Mouse (Mus musculus) neutrophil, adult 83 days (primary cell): Measurements from ENCODE around the gene Gm10406. TPM values are rescaled to one million over a fixed set of nuclear protein-coding genes. Genes with fewer than 3 reads are reported as not detected.

Experiments used
- total RNA-seq, 2 experiments: library from RNA; stranded (reverse); gene quantifications; one replicate each; pipeline ENCODE4 v1.2.4; 2023

Gm10406 gene
- not detected for total RNA-seq

DNA sequence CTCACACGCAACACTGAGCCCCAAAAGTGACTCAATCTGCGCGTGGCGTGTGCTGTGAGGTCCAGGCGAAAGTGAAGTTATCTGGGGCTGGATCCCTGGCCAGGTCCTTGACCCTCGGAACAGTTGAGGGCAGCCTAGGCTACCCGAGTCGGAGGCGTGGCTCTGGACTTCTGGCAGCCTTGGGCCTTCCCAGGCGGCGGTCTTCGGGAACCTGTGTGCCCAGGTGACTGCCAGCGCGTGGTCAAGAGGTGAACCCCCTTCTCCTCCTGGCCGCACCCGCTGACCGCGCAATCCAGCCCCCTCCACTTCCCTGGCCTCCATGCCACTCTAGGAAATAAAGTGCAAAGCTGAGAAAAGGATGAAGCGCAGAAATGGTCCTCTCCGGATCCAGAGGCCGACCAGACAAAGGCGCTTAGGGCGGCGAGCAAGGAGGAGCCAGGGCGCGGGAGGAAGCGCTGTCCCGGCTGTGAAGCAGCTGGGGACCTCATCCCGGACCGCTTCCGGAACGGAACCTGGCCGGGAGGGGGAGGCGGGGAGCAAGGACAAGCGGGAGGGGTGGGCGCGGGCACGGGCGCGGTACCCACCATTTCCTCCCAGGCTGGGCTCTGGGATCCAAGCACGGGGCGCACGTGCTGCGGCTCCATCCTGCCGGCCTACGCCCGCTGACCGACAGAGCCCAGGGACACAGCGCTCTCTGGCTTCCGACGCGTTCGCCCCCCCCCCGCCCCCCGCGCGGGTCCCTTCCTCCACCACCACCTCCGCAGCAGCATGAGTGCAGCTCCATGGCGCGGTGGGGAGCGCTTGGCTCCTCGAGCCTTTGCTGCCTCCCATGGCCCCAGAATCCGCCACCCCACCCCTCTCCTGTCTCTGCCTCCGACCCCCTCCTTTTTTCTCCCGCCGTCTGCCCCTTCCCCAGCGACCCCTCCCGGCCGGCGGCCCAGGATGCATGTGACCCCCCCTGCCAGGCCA lies at the start of gene Gm10406:
Gene Gm10406 (minus strand): TSS at position 669 of the 969 bp plus-strand sequence.

DNA sequence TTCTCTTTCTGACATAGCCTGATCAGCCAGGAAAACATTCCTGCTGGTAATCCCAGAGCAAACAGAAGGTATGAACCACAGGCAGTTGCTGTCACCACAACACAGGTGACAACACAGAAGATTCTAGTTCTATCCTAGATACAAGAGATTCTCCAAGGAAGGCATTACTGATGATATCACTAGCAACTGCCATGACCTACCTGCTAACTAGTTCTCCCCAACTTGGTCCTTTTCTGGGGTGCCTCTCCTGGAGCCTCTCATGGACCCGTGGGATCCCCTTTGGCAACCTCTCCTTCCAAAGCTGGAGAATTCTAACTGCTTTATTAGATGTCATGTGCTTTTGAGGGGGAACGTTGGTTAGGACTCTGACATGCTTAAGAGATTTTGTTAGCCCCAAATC lies 17.6 kb upstream of the Gm10406 start, which contains the start of gene Gm3685:
Gene Gm3685 (minus strand): TSS at position 101 of the 400 bp plus-strand sequence.

DNA sequence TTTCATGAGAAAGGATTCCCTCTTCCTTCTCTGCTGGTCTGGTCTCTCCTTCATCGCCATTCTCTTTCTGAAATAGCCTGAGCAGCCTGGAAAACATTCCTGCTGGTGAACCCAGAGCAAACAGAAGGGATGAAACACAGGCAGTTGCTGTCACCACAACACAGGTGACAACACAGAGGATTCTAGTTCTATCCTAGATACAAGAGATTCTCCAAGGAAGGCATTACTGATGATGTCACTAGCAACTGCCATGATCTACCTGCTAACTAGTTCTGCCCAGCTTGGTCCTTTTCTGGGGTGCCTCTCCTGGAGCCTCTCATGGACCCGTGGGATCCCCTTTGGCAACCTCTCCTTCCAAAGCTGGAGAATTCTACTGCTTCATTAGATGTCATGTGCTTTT lies 53.5 kb downstream of the Gm10406 start, which contains the start of gene Gm6356:
Gene Gm6356 (minus strand): TSS at position 101 of the 400 bp plus-strand sequence.

Other genes with a start within 250 kb of the Gm10406 start
- not detected for gene Gm3642, start 187.1 kb downstream of the Gm10406 start, total RNA-seq
- gene Gm3667, start 137.5 kb downstream of the Gm10406 start, total RNA-seq: not detected
- gene Gm6356, start 53.6 kb downstream of the Gm10406 start, total RNA-seq: not detected
- gene Gm3685, start 17.5 kb upstream of the Gm10406 start, total RNA-seq: not detected
- gene Gm3696, start 73.2 kb upstream of the Gm10406 start, total RNA-seq: not detected
- not detected for gene Gm6676, start 98.0 kb upstream of the Gm10406 start, total RNA-seq
- not detected for gene Gm3512, start 147.1 kb upstream of the Gm10406 start, total RNA-seq
- not detected for gene Gm16434, start 167.1 kb upstream of the Gm10406 start, total RNA-seq
- gene Gm3727, start 237.3 kb upstream of the Gm10406 start, total RNA-seq: not detected